Mouse (Mus musculus) ES-Bruce4 (cell line): Measurements from ENCODE around the gene Thoc7.

Source experiments
- CTCF ChIP-seq: IDR thresholded peaks from one replicate; pipeline ENCODE4 v1.8.1; 2011; ENCODE audit warnings: low read depth, low read length
- EP300 ChIP-seq: IDR thresholded peaks from 2 replicates; pipeline ENCODE4 v1.6.1; 2011; ENCODE audit warnings: low read depth, low read length; ENCODE audit not compliant: insufficient read depth
- POLR2A ChIP-seq: IDR thresholded peaks from one replicate; pipeline ENCODE4 v1.8.1; 2011; ENCODE audit warnings: low read length; ENCODE audit not compliant: insufficient read depth

DNA sequence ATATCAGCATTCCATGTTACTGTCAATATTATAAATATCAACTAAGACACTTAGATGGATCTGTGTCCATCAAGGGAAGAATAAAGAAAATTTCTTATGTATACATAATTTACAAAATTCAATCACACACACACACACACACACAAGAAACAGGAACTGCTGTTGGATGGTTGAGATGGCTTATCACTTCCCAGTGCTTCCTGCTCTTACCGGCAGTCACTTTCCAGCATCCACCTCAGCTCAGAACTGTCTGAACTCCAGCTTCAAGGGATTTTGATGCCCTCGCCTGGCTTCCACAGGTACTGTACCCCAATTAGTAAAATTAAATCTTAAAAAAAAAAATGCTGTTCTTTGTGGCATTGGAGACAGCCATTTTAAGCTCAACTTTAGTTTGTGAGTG lies 26.7 kb upstream of the Thoc7 start:
- TF ChIP-seq POLR2A (no peak), EP300 (no peak), CTCF (no peak)
